Mouse (Mus musculus): Measurements from ENCODE around the gene Mov10. TPM values are rescaled to one million over a fixed set of nuclear protein-coding genes. Genes with fewer than 3 reads are reported as not detected.
A peak's percentile ranks its signal among the peaks of the same experiment; 100 is the strongest.
"Not testable (repeated sequence)": the region's sequence is repeated elsewhere in the genome, so short reads cannot be mapped to it uniquely, and the experiment has no call there.

The Mov10 gene
- polyA plus RNA-seq (2015; fragmentation: Nextera tagmentation; extraction: Ambion mirVana): 7.5 and 7.6 TPM in 2 replicates

GRCm38 (mm10) chr3:104817991-104818748 lies at the start of gene Mov10:
TSS of gene Mov10 (minus strand) at chr3:104818563.
- Histone ChIP-seq H3K4me2 (replicated peaks) (peak within 1 kb of the TSS; percentile 97), H3K4me1 (peaks cover 16% of the 10 kb centered on the region), H3K9ac (replicated peaks) (peak within 1 kb of the TSS; percentile 71), H3K27me3 (no peaks in the 10 kb centered on the region), H3K9me3 (no peaks in the 10 kb centered on the region), H3K4me3 (peak within 1 kb of the TSS; percentile 75), H3K27ac (replicated peaks) (peak within 1 kb of the TSS; percentile 46), H3K36me3 (peaks cover 11% of the 10 kb centered on the region; the same call in 1 of the 2 replicates)
- under 1% methylated on average over 40 of the region's 40 CpGs for WGBS
- peak; percentile 78 for ATAC-seq (replicated peaks)

- not testable (repeated sequence) for ATAC-seq (replicated peaks); H3K9ac ChIP-seq (replicated peaks); H3K27me3 ChIP-seq; H3K27ac ChIP-seq (replicated peaks); H3K9me3 ChIP-seq
- Histone ChIP-seq H3K4me3 (0 out of 2 replicates have a peak overlapping the region, but pooled peaks have one; percentile 75), H3K4me2 (replicated peaks) (peak overlapping the region; percentile 73; the same call in 1 of the 2 replicates), H3K36me3 (peaks cover 22% of the 10 kb centered on the region), H3K4me1 (peaks cover 35% of the 10 kb centered on the region)
Measured at GRCm38 (mm10) chr3:104866674-104867073, 48.3 kb upstream of the Mov10 start.

DNA sequence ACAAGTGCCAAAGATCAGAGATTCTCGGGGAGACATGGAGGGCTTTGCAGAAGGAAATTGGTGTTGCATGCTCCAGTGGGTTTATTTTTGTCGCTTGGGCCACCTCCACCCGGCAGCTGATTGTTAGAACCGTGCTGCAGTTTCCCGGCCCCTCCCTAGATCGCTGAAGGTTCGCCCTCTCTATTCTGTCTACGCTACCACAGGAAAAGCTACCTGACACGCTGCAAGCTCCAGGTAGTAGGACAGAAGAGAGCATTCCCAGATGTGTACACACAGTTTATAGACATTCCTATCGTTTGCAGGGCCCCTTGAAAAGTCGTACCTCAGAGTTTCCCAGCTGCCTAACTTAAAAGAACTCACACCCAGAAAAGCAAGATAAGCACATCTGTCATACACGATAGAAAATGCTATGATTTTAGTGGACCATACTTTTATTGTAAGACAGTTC lies 47.0 kb upstream of the Mov10 start:
- peak; percentile 17 for ATAC-seq (replicated peaks)
- H3K4me2 ChIP-seq (replicated peaks): peak overlapping the region; percentile 73
- peak overlapping the region; percentile 97 for H3K27ac ChIP-seq (replicated peaks)
- WGBS: under 1% methylated on average over 12 of the region's 12 CpGs
- H3K27me3 ChIP-seq: no peaks in the 10 kb centered on the region
- H3K4me3 ChIP-seq: peak overlapping the region; percentile 75
- peaks cover 9% of the 10 kb centered on the region for H3K36me3 ChIP-seq
- H3K9ac ChIP-seq (replicated peaks): peak overlapping the region; percentile 99
- no peaks in the 10 kb centered on the region for H3K9me3 ChIP-seq
- peaks cover 48% of the 10 kb centered on the region for H3K4me1 ChIP-seq

DNA sequence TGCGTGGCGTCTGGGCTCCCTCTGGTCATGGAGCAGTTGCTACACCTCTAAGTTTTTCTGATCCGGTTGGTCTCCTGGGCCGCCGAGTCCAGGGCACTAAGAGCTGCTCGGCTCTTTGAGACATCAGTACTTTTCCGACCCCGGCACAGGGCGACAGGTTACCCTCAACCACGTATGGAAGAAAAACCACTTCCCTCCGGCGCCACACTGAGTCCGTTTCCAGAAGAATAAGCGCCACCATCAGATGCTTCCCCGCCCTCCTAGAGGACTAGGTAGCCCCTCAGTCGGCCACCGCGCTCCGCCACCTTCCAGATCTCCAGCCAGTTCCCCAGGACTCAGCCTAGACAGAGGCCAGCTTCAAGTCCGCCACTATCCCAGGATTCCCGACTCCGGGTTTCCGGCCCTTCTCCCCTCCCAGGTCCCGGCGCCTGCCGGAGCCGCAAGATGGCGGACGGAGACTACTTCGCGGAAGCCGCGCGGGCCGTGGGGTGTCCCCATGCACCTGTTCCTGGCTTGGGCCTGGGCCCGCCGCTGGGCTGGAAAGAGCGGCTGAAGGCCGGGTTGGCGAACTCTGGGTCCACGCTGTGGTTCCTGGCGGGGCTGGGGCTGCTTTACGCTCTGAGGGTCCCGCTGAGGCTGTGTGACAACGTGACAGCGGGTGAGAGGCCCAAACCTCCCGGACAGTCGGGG lies 46.4 kb upstream of the Mov10 start:
- under 1% methylated on average over 48 of the region's 48 CpGs for WGBS
- peak overlapping the region; percentile 99 for H3K9ac ChIP-seq (replicated peaks)
- H3K36me3 ChIP-seq: peaks cover 3% of the 10 kb centered on the region; the same call in 1 of the 2 replicates

DNA sequence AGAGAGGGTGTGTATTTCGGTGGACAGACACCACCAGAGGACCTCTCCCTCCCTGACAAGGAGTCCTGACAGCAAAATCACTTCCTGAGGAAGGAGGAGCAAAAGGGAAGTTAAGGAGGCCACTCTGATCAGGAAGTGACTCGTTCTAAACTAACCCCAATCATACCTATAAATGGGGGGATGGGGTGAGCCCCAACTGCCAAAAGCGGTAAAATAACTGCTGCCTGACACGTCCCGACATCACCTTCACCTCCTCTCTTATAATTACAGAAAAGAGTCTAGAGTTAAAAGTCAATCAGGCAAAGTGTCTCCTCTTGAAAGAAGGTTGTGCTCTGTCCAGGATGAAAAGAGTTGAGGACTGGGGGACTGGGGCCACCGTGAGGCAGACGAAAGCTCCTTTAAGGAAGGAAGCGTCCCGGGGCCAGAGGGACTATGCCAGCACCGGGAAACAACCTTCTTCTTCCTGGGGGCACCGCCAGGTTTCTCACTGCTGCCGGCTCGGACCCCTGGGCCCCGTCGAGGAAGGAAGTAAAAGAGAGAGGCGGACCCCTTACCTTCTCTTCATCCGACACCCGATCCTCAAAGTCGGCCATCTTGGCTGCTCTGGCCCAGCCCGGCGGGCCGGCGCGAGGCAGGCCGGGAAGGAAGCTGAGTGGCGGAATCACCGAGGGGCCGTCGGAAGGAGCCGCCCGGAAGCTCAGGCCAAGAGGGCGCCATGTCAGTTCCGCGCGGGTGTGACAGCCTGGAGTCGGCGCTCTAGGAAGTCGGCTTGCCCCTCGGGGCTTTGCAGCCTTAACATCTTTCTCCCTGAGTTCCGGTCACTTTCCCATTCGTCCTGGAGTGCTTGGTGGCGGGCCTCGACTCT lies 45.7 kb upstream of the Mov10 start, which contains the start of the genes St7l and Capza1:
Gene St7l (plus strand): TSS at position 220 of the 865 bp plus-strand sequence.
Gene Capza1 (minus strand): TSS at position 720 of the 865 bp plus-strand sequence.
- peak within 1 kb of the TSS; percentile 99 for H3K9ac ChIP-seq (replicated peaks)
- peak within 1 kb of the TSS; percentile 97 for H3K27ac ChIP-seq (replicated peaks)
- H3K4me2 ChIP-seq (replicated peaks): peak within 1 kb of the TSS; percentile 73
- peaks cover 48% of the 10 kb centered on the region for H3K4me1 ChIP-seq
- H3K9me3 ChIP-seq: no peaks in the 10 kb centered on the region
- 0 out of 2 replicates have a peak, but pooled peaks cover 2% of the 10 kb centered on the region for H3K36me3 ChIP-seq
- WGBS: under 1% methylated on average over 43 of the region's 43 CpGs
- H3K27me3 ChIP-seq: no peaks in the 10 kb centered on the region
- peak within 1 kb of the TSS; percentile 75 for H3K4me3 ChIP-seq
- ATAC-seq (replicated peaks): peak; percentile 98

More for the DNA sequence above, 46.4 kb upstream of the Mov10 start:
- peak overlapping the region; percentile 73 for H3K4me2 ChIP-seq (replicated peaks)
- no peaks in the 10 kb centered on the region for H3K27me3 ChIP-seq
- ATAC-seq (replicated peaks): peak; percentile 94
- no peaks in the 10 kb centered on the region for H3K9me3 ChIP-seq
- H3K27ac ChIP-seq (replicated peaks): peak overlapping the region; percentile 97
- H3K4me1 ChIP-seq: peaks cover 48% of the 10 kb centered on the region
- H3K4me3 ChIP-seq: peak overlapping the region; percentile 75

GRCm38 (mm10) chr3:104858560-104858959 lies 40.2 kb upstream of the Mov10 start:
- no peaks in the 10 kb centered on the region for H3K27me3 ChIP-seq
- H3K27ac ChIP-seq (replicated peaks): no peak overlapping the region
- no peak overlapping the region for H3K9ac ChIP-seq (replicated peaks)
- WGBS: 97% methylated on average over 1 of the region's 1 CpGs
- no peak overlapping the region for H3K4me3 ChIP-seq
- peaks cover 8% of the 10 kb centered on the region; the same call in 1 of the 2 replicates for H3K36me3 ChIP-seq
- H3K4me1 ChIP-seq: peaks cover 32% of the 10 kb centered on the region
- no peak for ATAC-seq (replicated peaks)
- no peak overlapping the region for H3K4me2 ChIP-seq (replicated peaks)
- H3K9me3 ChIP-seq: no peaks in the 10 kb centered on the region

DNA sequence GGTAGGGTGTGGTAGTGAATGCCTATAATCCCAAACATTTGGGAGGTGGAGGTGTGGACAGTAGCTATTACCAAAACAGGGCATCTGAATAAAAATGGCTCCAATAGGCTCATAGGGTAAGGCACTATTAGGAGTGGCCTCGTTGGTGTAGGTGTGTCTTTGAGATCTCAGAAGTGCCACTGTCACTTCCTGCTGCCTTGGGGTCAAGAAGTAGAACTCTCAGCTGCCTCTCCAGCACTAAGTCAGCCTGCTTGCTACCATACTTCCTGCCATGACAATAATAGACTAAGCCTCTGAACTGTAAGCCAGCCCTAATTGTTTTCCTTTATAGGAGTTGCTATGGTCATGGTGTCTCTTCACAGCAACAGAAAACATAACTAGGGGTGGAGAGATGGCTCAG lies 37.7 kb upstream of the Mov10 start:
- H3K27ac ChIP-seq (replicated peaks): no peak overlapping the region
- no peaks in the 10 kb centered on the region for H3K9me3 ChIP-seq
- no peak overlapping the region for H3K4me3 ChIP-seq
- no peak overlapping the region for H3K9ac ChIP-seq (replicated peaks)
- H3K36me3 ChIP-seq: peaks cover 8% of the 10 kb centered on the region; the same call in 1 of the 2 replicates
- H3K27me3 ChIP-seq: no peaks in the 10 kb centered on the region
- peaks cover 7% of the 10 kb centered on the region for H3K4me1 ChIP-seq
- H3K4me2 ChIP-seq (replicated peaks): no peak overlapping the region
- 87% methylated on average over 1 of the region's 1 CpGs for WGBS
- ATAC-seq (replicated peaks): no peak

GRCm38 (mm10) chr3:104854866-104855265 lies 36.5 kb upstream of the Mov10 start:
- Histone ChIP-seq H3K4me2 (replicated peaks) (no peak overlapping the region), H3K9me3 (no peaks in the 10 kb centered on the region), H3K4me3 (no peak overlapping the region), H3K27me3 (no peaks in the 10 kb centered on the region), H3K4me1 (no peaks in the 10 kb centered on the region), H3K36me3 (peaks cover 8% of the 10 kb centered on the region; the same call in 1 of the 2 replicates), H3K9ac (replicated peaks) (no peak overlapping the region), H3K27ac (replicated peaks) (no peak overlapping the region)
- no peak for ATAC-seq (replicated peaks)

DNA sequence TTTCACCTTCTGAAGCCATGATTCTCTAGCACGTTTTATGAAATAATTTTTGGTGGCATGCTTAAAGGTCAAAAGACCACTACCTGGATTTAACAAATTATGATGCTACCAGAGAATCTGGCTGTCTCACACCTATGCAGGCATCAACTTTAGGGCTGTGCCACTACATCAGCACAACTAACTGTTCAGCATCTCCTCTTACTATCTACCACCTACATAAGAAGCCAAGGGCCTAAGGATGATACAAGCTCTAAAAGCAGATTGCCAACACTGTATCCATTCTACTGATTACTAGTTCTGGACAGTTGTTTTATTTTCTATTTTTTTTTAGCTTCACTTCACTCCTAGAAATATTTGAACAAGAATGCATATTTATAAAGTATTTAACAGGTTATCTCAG lies 36.1 kb upstream of the Mov10 start:
- ATAC-seq (replicated peaks): no peak
- H3K9ac ChIP-seq (replicated peaks): no peak overlapping the region
- H3K36me3 ChIP-seq: peaks cover 8% of the 10 kb centered on the region; the same call in 1 of the 2 replicates
- no peaks in the 10 kb centered on the region for H3K27me3 ChIP-seq
- H3K4me1 ChIP-seq: no peaks in the 10 kb centered on the region
- 97% methylated on average over 1 of the region's 1 CpGs for WGBS
- no peaks in the 10 kb centered on the region for H3K9me3 ChIP-seq
- no peak overlapping the region for H3K4me2 ChIP-seq (replicated peaks)
- no peak overlapping the region for H3K27ac ChIP-seq (replicated peaks)
- no peak overlapping the region for H3K4me3 ChIP-seq

GRCm38 (mm10) chr3:104846601-104847000 lies 28.2 kb upstream of the Mov10 start:
- H3K4me1 ChIP-seq: no peaks in the 10 kb centered on the region
- H3K9ac ChIP-seq (replicated peaks): no peak overlapping the region
- no peak overlapping the region for H3K4me3 ChIP-seq
- 97% methylated on average over 4 of the region's 4 CpGs for WGBS
- H3K9me3 ChIP-seq: no peaks in the 10 kb centered on the region
- peaks cover 18% of the 10 kb centered on the region for H3K36me3 ChIP-seq
- no peaks in the 10 kb centered on the region for H3K27me3 ChIP-seq
- no peak overlapping the region for H3K27ac ChIP-seq (replicated peaks)
- H3K4me2 ChIP-seq (replicated peaks): no peak overlapping the region
- no peak for ATAC-seq (replicated peaks)

DNA sequence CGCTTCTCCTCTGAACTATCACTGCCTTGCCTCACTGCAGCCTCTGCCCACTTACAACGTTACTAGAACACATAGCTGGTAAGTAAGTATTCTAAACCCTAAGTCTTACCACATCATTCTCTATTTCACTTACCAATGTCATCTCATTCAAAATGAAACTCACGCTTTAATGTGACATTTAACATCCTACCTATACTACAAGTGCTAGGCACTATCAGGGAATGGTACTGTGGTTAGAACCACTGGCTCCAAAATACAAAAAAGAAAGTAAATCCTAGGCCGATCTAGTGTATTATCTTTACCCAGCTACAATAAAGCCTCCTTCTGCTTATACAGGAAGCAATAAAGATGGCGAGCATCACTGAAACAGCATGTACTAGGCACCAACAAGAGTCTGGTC lies 22.7 kb upstream of the Mov10 start:
- Histone ChIP-seq H3K4me2 (replicated peaks) (no peak overlapping the region), H3K27me3 (no peaks in the 10 kb centered on the region), H3K36me3 (peaks cover 42% of the 10 kb centered on the region), H3K4me1 (no peaks in the 10 kb centered on the region), H3K9ac (replicated peaks) (no peak overlapping the region), H3K9me3 (no peaks in the 10 kb centered on the region), H3K4me3 (no peak overlapping the region), H3K27ac (replicated peaks) (no peak overlapping the region)
- 94% methylated on average over 5 of the region's 5 CpGs for WGBS
- ATAC-seq (replicated peaks): no peak

All from forebrain, embryonic 15.5 days (tissue).